Mouse (Mus musculus): ENCODE results near the gene Snrnp35. TPM values are rescaled to one million over a fixed set of nuclear protein-coding genes. Genes with fewer than 3 reads are reported as not detected.
A peak's percentile ranks its signal among the peaks of the same experiment; 100 is the strongest.
"Not testable (repeated sequence)": the region's sequence is repeated elsewhere in the genome, so short reads cannot be mapped to it uniquely, and the experiment has no call there.

Gene Snrnp35
- total RNA-seq (2015): 2.8 and 6.4 TPM in 2 replicates
- total RNA-seq (2017): 5.4 and 9.0 TPM in 2 replicates

DNA sequence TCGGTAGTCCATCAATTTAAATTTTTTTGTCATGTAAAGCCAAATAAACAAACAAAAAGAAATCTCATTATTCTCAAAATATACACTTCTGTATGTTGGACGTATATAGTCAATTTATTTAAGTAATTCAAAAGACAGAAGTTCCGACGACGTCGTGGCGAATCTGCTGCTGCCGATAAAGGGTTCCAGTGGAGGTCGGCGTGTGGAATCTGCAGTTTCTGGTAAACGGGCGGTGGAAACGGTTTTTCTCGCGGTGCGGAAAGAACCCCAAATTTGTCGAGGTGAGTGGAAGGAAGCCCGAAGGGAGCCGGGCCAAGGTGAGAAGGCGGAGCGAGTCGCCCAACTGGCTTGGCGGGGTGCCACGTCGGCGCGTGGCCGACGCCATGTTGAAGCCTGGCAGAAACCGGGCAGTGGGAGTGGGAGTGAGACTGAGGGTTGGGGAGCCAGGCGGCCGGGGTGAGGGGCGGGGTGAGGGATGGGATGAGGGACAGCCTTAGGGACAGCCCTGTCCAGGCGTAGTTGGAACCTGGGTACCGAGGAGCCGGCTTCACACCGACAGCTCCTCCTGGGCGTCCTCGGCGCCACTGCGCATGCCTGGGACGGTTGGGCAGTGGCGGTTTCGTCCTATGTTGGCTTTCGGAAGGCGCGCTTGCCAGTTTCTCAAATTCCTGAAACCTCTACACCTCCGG is at the start of gene Snrnp35:
Snrnp35 (plus strand) TSS at position 169 of the 689 bp plus-strand sequence.
- peak; percentile 77 for ATAC-seq (replicated peaks; ENCODE audit: poor library complexity)

- ATAC-seq (replicated peaks; ENCODE audit: poor library complexity): peak; percentile 54
Measured at GRCm38 (mm10) chr5:124438229-124438628, 44.7 kb upstream of the Snrnp35 start.

DNA sequence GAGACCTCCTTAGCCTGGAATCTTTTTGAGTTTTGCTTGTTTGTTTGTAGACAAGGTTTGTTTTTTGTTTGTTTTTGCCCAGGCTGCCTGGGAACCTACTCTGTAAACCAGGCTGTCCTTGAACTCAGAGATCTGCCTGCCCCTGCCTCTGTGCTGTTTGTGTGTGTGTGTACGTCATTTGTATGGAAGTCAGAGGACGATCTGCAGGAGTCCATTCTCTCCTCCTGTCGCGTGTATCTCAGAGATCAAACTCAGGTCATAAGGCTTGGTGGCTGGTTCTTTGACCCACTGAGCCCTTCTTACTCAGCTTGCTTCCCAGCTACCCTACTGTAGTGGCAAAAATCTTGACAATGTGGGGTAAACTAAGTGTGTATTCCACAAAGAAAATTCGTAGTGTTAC is 44.2 kb upstream of the Snrnp35 start:
- no peak for ATAC-seq (replicated peaks; ENCODE audit: poor library complexity)

DNA sequence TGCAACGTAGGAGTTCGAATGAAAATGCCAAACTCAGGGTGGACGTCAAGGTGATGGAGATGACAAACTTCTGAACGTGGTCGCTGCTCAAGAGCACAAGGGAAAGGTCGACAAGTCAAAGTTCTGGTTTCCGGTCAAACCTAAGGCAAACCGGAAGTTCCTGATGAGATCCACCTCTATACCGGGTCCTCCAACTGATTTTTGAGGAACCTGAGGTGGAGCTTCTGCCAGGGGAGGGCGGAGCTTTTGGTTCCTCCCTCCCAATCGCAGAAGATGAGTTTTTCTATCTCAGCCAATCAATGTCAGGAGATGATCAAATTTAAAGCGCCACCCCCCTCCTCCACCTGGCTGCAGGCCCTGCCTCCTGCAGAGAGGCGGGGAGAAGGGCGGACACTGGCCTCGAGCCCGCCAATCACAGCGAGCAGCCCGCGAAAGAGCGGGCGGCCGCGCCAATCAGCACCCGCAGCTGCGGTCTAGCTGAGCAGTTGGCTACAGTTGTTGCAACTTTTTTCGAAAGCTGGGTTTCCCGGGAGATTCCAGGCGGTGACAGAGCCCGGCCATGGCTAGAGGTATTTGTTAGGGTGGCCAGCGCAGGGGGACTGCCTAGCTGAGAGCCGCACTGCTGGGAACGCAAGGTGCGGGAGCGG is 43.4 kb upstream of the Snrnp35 start, which contains the start of gene Kmt5a:
Kmt5a (plus strand) TSS at position 484 of the 647 bp plus-strand sequence.
- peak; percentile 89 for ATAC-seq (replicated peaks; ENCODE audit: poor library complexity)

DNA sequence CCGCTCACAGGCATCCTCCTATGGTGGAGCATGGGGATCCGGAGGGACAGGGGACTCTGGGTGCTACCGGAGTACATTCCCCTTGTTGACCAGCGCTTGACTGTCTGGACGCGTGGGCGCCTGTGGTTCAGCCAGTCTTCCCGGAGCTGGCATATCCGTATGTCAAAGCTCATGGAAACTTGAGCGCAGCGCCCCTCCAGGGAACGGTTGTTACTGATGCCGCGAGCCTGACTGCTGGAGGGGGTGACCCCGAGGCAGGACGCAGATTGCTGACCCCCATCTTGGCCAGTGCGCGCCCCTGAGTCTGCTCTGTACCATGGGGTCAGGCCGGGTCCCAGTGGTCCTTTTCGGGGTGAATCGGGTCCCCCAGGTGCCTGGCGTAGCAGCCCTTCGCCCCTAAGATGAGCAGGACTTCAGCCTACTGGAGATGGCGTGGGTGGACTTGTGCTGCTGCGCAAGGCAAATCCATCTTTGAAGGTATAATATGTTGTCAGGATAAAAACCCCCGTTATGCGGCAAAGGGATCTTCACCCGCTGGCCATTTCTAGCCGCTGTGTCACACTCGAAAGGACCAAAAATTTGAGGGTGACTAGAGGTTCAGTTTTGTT is 42.7 kb upstream of the Snrnp35 start:
- ATAC-seq (replicated peaks; ENCODE audit: poor library complexity): peak; percentile 33

GRCm38 (mm10) chr5:124442628-124443027 is 40.3 kb upstream of the Snrnp35 start:
- no peak for ATAC-seq (replicated peaks; ENCODE audit: poor library complexity)

GRCm38 (mm10) chr5:124444208-124444607 is 38.7 kb upstream of the Snrnp35 start:
- no peak for ATAC-seq (replicated peaks; ENCODE audit: poor library complexity)

- peak; percentile 36 for ATAC-seq (replicated peaks; ENCODE audit: poor library complexity)
Measured at GRCm38 (mm10) chr5:124444661-124445561, 38.0 kb upstream of the Snrnp35 start.

GRCm38 (mm10) chr5:124445621-124446293 is 37.2 kb upstream of the Snrnp35 start:
- ATAC-seq (replicated peaks; ENCODE audit: poor library complexity): no peak; the same call in 1 of the 2 replicates

GRCm38 (mm10) chr5:124446301-124446881 is 36.5 kb upstream of the Snrnp35 start:
- peak; percentile 76 for ATAC-seq (replicated peaks; ENCODE audit: poor library complexity)

DNA sequence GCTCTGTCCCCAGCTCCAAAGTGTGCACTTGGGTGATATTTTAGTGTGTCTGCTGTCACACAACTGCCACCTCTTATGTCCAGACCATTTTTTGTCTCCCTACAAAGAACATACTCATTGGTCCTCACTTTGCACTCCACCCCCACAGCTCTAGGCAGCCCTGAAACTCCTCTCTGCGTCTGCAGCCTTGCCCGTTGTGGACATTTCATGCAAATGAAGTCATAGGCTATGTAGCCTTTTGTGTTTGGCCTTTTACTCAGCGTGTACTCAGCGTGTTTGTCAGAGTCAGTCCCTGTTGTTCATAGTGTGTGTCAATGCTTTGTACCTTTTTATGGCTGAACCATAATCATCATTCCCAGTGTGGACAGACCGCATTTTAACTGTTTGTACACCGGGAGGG is 33.4 kb upstream of the Snrnp35 start:
- no peak for ATAC-seq (replicated peaks; ENCODE audit: poor library complexity)

DNA sequence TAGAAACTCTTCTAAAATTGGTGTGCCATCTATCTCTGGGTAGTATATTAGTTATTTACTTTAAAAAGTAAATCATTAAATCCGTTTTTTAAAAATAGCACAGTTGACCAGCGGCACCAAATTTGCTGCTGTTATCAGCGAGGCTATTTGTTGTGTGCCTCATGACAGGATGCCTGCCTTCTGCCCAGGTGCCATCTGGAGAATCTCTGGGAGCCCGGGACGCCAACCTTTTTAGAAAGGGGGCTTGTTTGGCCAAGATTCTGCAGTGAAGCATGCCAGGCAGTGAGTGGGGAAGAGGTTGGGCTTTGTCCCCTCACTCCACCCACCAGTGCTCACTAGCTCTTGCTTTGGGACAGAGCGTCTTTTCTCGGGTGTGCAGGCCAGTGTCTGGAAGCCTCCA is 32.9 kb upstream of the Snrnp35 start:
- ATAC-seq (replicated peaks; ENCODE audit: poor library complexity): no peak

- no peak for ATAC-seq (replicated peaks; ENCODE audit: poor library complexity)
Measured at GRCm38 (mm10) chr5:124450641-124451340, 32.1 kb upstream of the Snrnp35 start.

DNA sequence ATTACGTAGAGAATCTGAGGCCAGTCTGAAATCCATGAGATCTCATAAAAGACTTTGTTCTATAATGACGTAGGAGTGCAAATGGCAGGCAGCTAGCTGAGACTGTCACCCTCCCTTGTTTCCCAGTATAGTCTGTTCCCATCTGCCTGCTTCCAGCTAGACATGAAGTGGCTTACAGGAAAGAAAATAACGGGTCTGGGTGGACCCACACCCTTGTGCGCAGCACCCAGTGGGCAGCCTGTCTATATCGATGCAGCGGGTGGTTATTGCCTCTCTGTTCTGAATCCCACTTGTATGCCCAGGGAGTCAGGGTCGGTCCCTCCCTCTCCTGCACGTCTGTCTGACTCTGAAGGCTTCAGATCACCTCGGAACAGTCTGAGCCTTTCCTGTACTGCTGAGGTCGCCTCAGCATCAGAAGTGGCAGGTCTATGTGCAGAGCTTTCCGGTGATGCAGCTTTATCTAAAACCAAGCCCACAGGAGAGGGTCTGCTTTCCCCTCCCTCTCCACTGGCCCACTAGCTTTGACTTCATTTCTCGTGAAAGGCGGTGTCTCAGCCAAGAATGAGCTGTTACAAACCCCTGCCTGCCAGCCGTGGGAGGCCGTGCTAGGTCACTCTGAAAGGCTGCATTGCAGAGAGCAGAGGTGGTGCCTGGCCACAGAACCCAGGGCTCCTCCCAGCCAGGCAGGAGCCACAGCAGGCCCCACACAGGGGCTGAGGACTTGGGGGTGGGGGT is 30.3 kb upstream of the Snrnp35 start:
- ATAC-seq (replicated peaks; ENCODE audit: poor library complexity): no peak

DNA sequence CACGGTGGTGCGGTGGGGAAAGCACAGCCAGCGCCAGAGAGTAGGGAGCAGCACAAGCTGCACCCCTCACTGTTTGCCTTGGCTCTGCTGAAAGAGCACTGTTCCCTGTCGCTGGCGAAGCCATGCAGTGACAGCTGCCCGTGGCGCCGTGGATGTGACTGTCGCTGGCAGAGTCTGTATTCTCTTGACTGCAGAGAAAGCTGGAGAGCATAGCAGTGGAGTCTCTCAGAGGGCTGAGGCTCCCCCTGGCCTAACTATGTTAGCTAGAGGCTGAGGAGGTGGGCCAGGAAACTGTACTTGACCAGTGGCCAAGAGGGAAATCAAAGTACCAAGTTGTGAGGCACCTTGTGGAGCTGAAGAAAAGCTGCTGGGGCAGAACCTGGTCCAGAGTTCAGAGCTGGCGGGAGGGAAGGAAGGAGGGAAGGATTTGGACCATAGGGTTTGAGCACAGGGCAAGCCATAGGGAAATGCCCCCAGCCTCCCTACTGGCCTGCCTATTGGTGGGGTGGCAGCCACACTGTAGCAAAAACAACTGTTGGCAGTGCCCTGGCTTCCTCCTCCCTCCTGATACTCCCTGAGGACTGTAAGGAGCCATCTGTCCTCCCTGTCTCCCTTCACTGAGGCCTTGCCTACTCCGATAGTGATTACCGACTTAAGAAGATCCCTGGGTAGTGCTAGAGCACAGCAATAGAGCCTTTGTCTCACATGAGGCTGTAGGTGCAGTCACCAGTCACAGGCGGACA is 29.4 kb upstream of the Snrnp35 start:
- ATAC-seq (replicated peaks; ENCODE audit: poor library complexity): no peak

DNA sequence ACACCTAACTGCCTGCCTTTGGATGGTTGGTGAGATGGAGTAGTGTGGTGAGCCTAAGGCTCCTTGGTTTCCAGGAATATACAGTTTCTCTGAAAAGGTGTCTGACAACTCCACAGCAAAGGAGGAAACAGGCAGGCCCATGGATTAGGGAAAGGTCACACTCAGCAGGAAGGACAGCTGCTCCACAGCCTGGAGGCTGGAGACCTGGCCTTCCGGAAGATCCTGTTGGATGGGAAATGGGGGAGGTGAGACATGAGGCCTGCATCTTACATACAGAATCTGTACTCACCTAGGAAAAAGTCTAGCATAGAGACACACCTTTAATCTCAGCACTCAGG is 28.9 kb upstream of the Snrnp35 start:
- no peak for ATAC-seq (replicated peaks; ENCODE audit: poor library complexity)

DNA sequence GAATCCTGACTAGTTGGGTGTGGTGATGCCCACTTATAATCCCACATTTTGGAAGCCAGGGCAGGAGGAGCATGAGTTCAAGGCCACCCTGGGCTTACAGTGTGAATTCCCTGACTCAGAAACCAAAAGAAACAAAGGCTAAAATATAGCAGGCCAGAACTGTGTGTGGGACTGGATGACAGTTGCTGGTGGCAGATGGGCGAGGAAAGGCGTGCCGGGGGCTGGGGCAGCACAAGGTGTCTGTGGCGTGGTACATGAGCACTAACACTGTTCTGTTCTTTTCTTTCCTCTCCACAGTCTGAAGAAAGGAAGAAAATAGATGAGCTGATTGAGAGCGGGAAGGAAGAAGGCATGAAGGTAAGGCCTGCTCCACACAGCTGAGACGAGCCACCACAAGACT is 26.2 kb upstream of the Snrnp35 start:
- no peak for ATAC-seq (replicated peaks; ENCODE audit: poor library complexity)

- not testable (repeated sequence) for ATAC-seq (replicated peaks; ENCODE audit: poor library complexity)
Measured at GRCm38 (mm10) chr5:124460922-124461321, 22.0 kb upstream of the Snrnp35 start.

All from megakaryocyte progenitor cell, adult 5-6 weeks (primary cell).